Mouse (Mus musculus) bone marrow macrophage, adult 2 months (primary cell): ENCODE results near the gene C130050O18Rik.

ENCODE experiments used
- CTCF ChIP-seq: IDR thresholded peaks from 2 replicates; pipeline ENCODE4 v1.5.1; 2012; ENCODE audit warnings: low read depth, mild to moderate bottlenecking, low read length, moderate library complexity
- POLR2A ChIP-seq: IDR thresholded peaks from 2 replicates; pipeline ENCODE4 v1.6.1; 2012; ENCODE audit warnings: mild to moderate bottlenecking, low read depth, low read length, borderline replicate concordance

DNA sequence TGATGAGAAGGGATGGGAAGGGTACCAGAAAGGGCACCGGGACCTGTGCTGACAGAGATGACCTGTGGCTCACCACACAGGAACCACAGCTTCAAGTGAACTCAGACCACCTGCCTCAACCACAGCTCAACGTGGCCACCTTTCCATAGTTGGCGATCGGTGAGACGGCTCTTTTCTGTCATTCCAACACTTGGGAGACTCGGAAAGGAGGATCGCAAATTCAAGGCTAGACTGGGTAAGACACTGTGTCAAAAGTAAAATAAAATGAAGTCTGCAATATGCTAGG, 26.9 kb upstream of the C130050O18Rik start:
- TF ChIP-seq CTCF (no peak), POLR2A (no peak)
